Mouse (Mus musculus): ENCODE measurements at regions not wholly inside any gene's neighbourhood (a gene's known extent, or its start where the extent isn't known, plus 50 kb on each side); places are given as distances from the start of the nearest gene placed in this dataset.

GRCm38 (mm10) chr17:48792954-48793353 is 139.2 kb upstream of the Lrfn2 start:
- H3K4me2 ChIP-seq (ENCODE audit: low read depth), result no peak overlapping the region
- TF ChIP-seq POLR2AphosphoS2 (IDR thresholded peaks at IDR 0.05; ENCODE audit: insufficient read length, low read depth) (no peak), CEBPB (IDR thresholded peaks at IDR 0.05; ENCODE audit: insufficient read depth, poor library complexity, severe bottlenecking) (no peak), REST (IDR thresholded peaks at IDR 0.05; ENCODE audit: insufficient read depth, insufficient read length) (no peak), USF1 (IDR thresholded peaks at IDR 0.05; ENCODE audit: low read depth) (no peak), TCF3 (IDR thresholded peaks at IDR 0.05; ENCODE audit: insufficient read length, low read depth) (no peak), POLR2A (IDR thresholded peaks at IDR 0.05; ENCODE audit: insufficient read length, low read depth) (no peak), E2F4 (IDR thresholded peaks at IDR 0.05; ENCODE audit: insufficient read depth) (no peak), MAX (IDR thresholded peaks at IDR 0.05; ENCODE audit: low read depth) (no peak), MYOD1 (IDR thresholded peaks at IDR 0.05; ENCODE audit: control insufficient read depth in 1 of 3, insufficient read length in 2 of 3, low read depth in 2 of 3) (no peak), TCF12 (IDR thresholded peaks at IDR 0.05; ENCODE audit: insufficient read depth, poor library complexity, severe bottlenecking) (no peak), MYOG (IDR thresholded peaks at IDR 0.05; ENCODE audit: control insufficient read depth in 1 of 3, insufficient read depth in 1 of 3, insufficient read length in 2 of 3, low read depth in 2 of 3) (no peak), SRF (IDR thresholded peaks at IDR 0.05; ENCODE audit: control insufficient read depth, insufficient read length, low read depth) (no peak)
- no peaks in the 10 kb centered on the region for H3K79me2 ChIP-seq (ENCODE audit: control insufficient read depth, insufficient read depth)
- no peak overlapping the region for H3ac ChIP-seq (ENCODE audit: control insufficient read depth, insufficient read length)
- no peak overlapping the region for H3K4me3 ChIP-seq
- H3K27me3 ChIP-seq (ENCODE audit: control insufficient read depth, insufficient read depth, insufficient read length), result no peaks in the 10 kb centered on the region
- no peaks in the 10 kb centered on the region for H3K36me3 ChIP-seq (ENCODE audit: control insufficient read depth, insufficient read depth)

GRCm38 (mm10) chr17:48795773-48796172 is 136.4 kb upstream of the Lrfn2 start:
- Histone ChIP-seq H3K4me2 (ENCODE audit: low read depth) (no peak overlapping the region), H3K27me3 (ENCODE audit: control insufficient read depth, insufficient read depth, insufficient read length) (no peaks in the 10 kb centered on the region), H3K36me3 (ENCODE audit: control insufficient read depth, insufficient read depth) (no peaks in the 10 kb centered on the region), H3K79me2 (ENCODE audit: control insufficient read depth, insufficient read depth) (no peaks in the 10 kb centered on the region), H3K4me3 (no peak overlapping the region), H3ac (ENCODE audit: control insufficient read depth, insufficient read length) (no peak overlapping the region)
- no peak for TF ChIP-seq USF1 (IDR thresholded peaks at IDR 0.05; ENCODE audit: low read depth)
- no peak for TF ChIP-seq MYOD1 (IDR thresholded peaks at IDR 0.05; ENCODE audit: control insufficient read depth in 1 of 3, insufficient read length in 2 of 3, low read depth in 2 of 3)
- no peak for TF ChIP-seq E2F4 (IDR thresholded peaks at IDR 0.05; ENCODE audit: insufficient read depth)
- TF ChIP-seq CEBPB (IDR thresholded peaks at IDR 0.05; ENCODE audit: insufficient read depth, poor library complexity, severe bottlenecking), result no peak
- no peak for TF ChIP-seq POLR2A (IDR thresholded peaks at IDR 0.05; ENCODE audit: insufficient read length, low read depth)
- TF ChIP-seq MAX (IDR thresholded peaks at IDR 0.05; ENCODE audit: low read depth), result no peak
- TF ChIP-seq POLR2AphosphoS2 (IDR thresholded peaks at IDR 0.05; ENCODE audit: insufficient read length, low read depth), result no peak
- TF ChIP-seq TCF3 (IDR thresholded peaks at IDR 0.05; ENCODE audit: insufficient read length, low read depth), result no peak
- no peak for TF ChIP-seq REST (IDR thresholded peaks at IDR 0.05; ENCODE audit: insufficient read depth, insufficient read length)
- no peak for TF ChIP-seq SRF (IDR thresholded peaks at IDR 0.05; ENCODE audit: control insufficient read depth, insufficient read length, low read depth)
- no peak for TF ChIP-seq TCF12 (IDR thresholded peaks at IDR 0.05; ENCODE audit: insufficient read depth, poor library complexity, severe bottlenecking)
- TF ChIP-seq MYOG (IDR thresholded peaks at IDR 0.05; ENCODE audit: control insufficient read depth in 1 of 3, insufficient read depth in 1 of 3, insufficient read length in 2 of 3, low read depth in 2 of 3), result no peak

- Histone ChIP-seq H3K79me2 (ENCODE audit: control insufficient read depth, insufficient read depth) (no peaks in the 10 kb centered on the region), H3K4me2 (ENCODE audit: low read depth) (no peak overlapping the region)
- no peak for TF ChIP-seq E2F4 (IDR thresholded peaks at IDR 0.05; ENCODE audit: insufficient read depth)
- no peak for TF ChIP-seq CEBPB (IDR thresholded peaks at IDR 0.05; ENCODE audit: insufficient read depth, poor library complexity, severe bottlenecking)
- TF ChIP-seq USF1 (IDR thresholded peaks at IDR 0.05; ENCODE audit: low read depth), result no peak
- no peak for TF ChIP-seq POLR2A (IDR thresholded peaks at IDR 0.05; ENCODE audit: insufficient read length, low read depth)
- no peak for TF ChIP-seq MAX (IDR thresholded peaks at IDR 0.05; ENCODE audit: low read depth)
- TF ChIP-seq MYOD1 (IDR thresholded peaks at IDR 0.05; ENCODE audit: control insufficient read depth in 1 of 3, insufficient read length in 2 of 3, low read depth in 2 of 3), result no peak
- no peak for TF ChIP-seq MYOG (IDR thresholded peaks at IDR 0.05; ENCODE audit: control insufficient read depth in 1 of 3, insufficient read depth in 1 of 3, insufficient read length in 2 of 3, low read depth in 2 of 3)
- TF ChIP-seq TCF12 (IDR thresholded peaks at IDR 0.05; ENCODE audit: insufficient read depth, poor library complexity, severe bottlenecking), result no peak
- no peak for TF ChIP-seq SRF (IDR thresholded peaks at IDR 0.05; ENCODE audit: control insufficient read depth, insufficient read length, low read depth)
- no peak for TF ChIP-seq REST (IDR thresholded peaks at IDR 0.05; ENCODE audit: insufficient read depth, insufficient read length)
- TF ChIP-seq POLR2AphosphoS2 (IDR thresholded peaks at IDR 0.05; ENCODE audit: insufficient read length, low read depth), result no peak
- no peak for TF ChIP-seq TCF3 (IDR thresholded peaks at IDR 0.05; ENCODE audit: insufficient read length, low read depth)
Measured at GRCm38 (mm10) chr17:48798196-48798595, 134.0 kb upstream of the Lrfn2 start.

GRCm38 (mm10) chr17:48802673-48803072 is 129.5 kb upstream of the Lrfn2 start:
- H3K4me3 ChIP-seq, result no peak overlapping the region
- no peaks in the 10 kb centered on the region for H3K27me3 ChIP-seq (ENCODE audit: control insufficient read depth, insufficient read depth, insufficient read length)
- no peaks in the 10 kb centered on the region for H3K79me2 ChIP-seq (ENCODE audit: control insufficient read depth, insufficient read depth)
- TF ChIP-seq TCF3 (IDR thresholded peaks at IDR 0.05; ENCODE audit: insufficient read length, low read depth) (no peak), POLR2A (IDR thresholded peaks at IDR 0.05; ENCODE audit: insufficient read length, low read depth) (no peak), USF1 (IDR thresholded peaks at IDR 0.05; ENCODE audit: low read depth) (no peak), E2F4 (IDR thresholded peaks at IDR 0.05; ENCODE audit: insufficient read depth) (no peak), POLR2AphosphoS2 (IDR thresholded peaks at IDR 0.05; ENCODE audit: insufficient read length, low read depth) (no peak), CEBPB (IDR thresholded peaks at IDR 0.05; ENCODE audit: insufficient read depth, poor library complexity, severe bottlenecking) (no peak), REST (IDR thresholded peaks at IDR 0.05; ENCODE audit: insufficient read depth, insufficient read length) (no peak), SRF (IDR thresholded peaks at IDR 0.05; ENCODE audit: control insufficient read depth, insufficient read length, low read depth) (no peak), MYOD1 (IDR thresholded peaks at IDR 0.05; ENCODE audit: control insufficient read depth in 1 of 3, insufficient read length in 2 of 3, low read depth in 2 of 3) (no peak), TCF12 (IDR thresholded peaks at IDR 0.05; ENCODE audit: insufficient read depth, poor library complexity, severe bottlenecking) (no peak), MAX (IDR thresholded peaks at IDR 0.05; ENCODE audit: low read depth) (no peak)
- H3ac ChIP-seq (ENCODE audit: control insufficient read depth, insufficient read length), result no peak overlapping the region
- H3K4me2 ChIP-seq (ENCODE audit: low read depth), result no peak overlapping the region
- no peaks in the 10 kb centered on the region for H3K36me3 ChIP-seq (ENCODE audit: control insufficient read depth, insufficient read depth)

More at GRCm38 (mm10) chr17:48798196-48798595, 134.0 kb upstream of the Lrfn2 start:
- H3K4me3 ChIP-seq, result no peak overlapping the region
- no peak overlapping the region for H3ac ChIP-seq (ENCODE audit: control insufficient read depth, insufficient read length)
- no peaks in the 10 kb centered on the region for H3K36me3 ChIP-seq (ENCODE audit: control insufficient read depth, insufficient read depth)
- H3K27me3 ChIP-seq (ENCODE audit: control insufficient read depth, insufficient read depth, insufficient read length), result no peaks in the 10 kb centered on the region
